Comparison of ENCODE assay signal across 19 mouse cellular contexts in genomic region chr13:58866776-58867435, GRCm38 (mm10).
DNase-seq lines count a peak whose midpoint lies in the region.
"Had no signal": no experiment of that assay in that cellular context is flagged by ENCODE, and none has a peak within 500 bp of the region (broad histone marks: within the 10 kb centered on the region; RNA-seq: fewer than 3 reads in every experiment).

No protein-coding gene starts in this region.

- no peaks in the 10 kb centered on the region for H3K9me3 ChIP-seq in limb, embryonic 10.5 days (replicated peaks)
- H3K9me3 ChIP-seq: embryonic facial prominence, embryonic 15.5 days; forebrain, embryonic 15.5 days; hindbrain, embryonic 15.5 days; intestine, embryonic 15.5 days; midbrain, embryonic 12.5 days had no signal

- DNase-seq in gastrocnemius, adult 18-20 months (ENCODE audit: low spot score): peak; percentile 15
- no peak for DNase-seq in gastrocnemius, postnatal 10 days
- DNase-seq in left cerebral cortex, postnatal 4 days: peak; percentile 61
- no peak for DNase-seq in left cerebral cortex, postnatal 14 days (ENCODE audit: low spot score in 2 of 2)
- DNase-seq in cerebellum, adult 18-20 months: peak; percentile 52 to 57
- peak; percentile 66 to 76 for DNase-seq in cerebellum, postnatal 14 days
- DNase-seq in limb, embryonic 10.5 days (ENCODE audit: low spot score): no peak
- no peak for DNase-seq in embryo, embryonic 10.5 days (ENCODE audit: low spot score)
- DNase-seq: adrenal gland, adult 8-10 months; heart, postnatal 4 days; kidney, adult 8-10 months; kidney, postnatal 10 days; layer of hippocampus, postnatal 36 days; thymus, postnatal 25 days had no signal

- H3K36me3 ChIP-seq in limb, embryonic 10.5 days: no peaks in the 10 kb centered on the region
- H3K36me3 ChIP-seq: embryonic facial prominence, embryonic 15.5 days; intestine, embryonic 15.5 days had no signal

- H3K27me3 ChIP-seq in limb, embryonic 10.5 days (ENCODE audit: low read depth, poor library complexity, severe bottlenecking): no peaks in the 10 kb centered on the region
- H3K27me3 ChIP-seq: embryonic facial prominence, embryonic 15.5 days; forebrain, embryonic 15.5 days; hindbrain, embryonic 15.5 days; intestine, embryonic 15.5 days; midbrain, embryonic 12.5 days had no signal

- H3K4me1 ChIP-seq in limb, embryonic 10.5 days: peaks cover 8% of the 10 kb centered on the region
- H3K4me1 ChIP-seq: embryonic facial prominence, embryonic 15.5 days; forebrain, embryonic 15.5 days; hindbrain, embryonic 15.5 days; intestine, embryonic 15.5 days; midbrain, embryonic 12.5 days had no signal

- WGBS in limb, embryonic 10.5 days: 80% methylated on average over 8 of the region's 8 CpGs

- no peak overlapping the region for H3K4me3 ChIP-seq in limb, embryonic 10.5 days
- H3K4me3 ChIP-seq: embryonic facial prominence, embryonic 15.5 days; forebrain, embryonic 15.5 days; hindbrain, embryonic 15.5 days; intestine, embryonic 15.5 days; midbrain, embryonic 12.5 days had no signal

- no peak overlapping the region for H3K27ac ChIP-seq in limb, embryonic 10.5 days
- H3K27ac ChIP-seq: embryonic facial prominence, embryonic 15.5 days; forebrain, embryonic 15.5 days; hindbrain, embryonic 15.5 days; intestine, embryonic 15.5 days; midbrain, embryonic 12.5 days had no signal

- intact Hi-C loops in left cerebral cortex, postnatal 4 days (cut with DNase I): no loop called here
- intact Hi-C loops in left cerebral cortex, postnatal 14 days (cut with DNase I): no loop called here

Comparison
In these comparisons a context has a peak if more than half of its experiments do, and no peak if none do; other contexts are left out.
1. DNase-seq: peak in gastrocnemius, adult 18-20 months (single experiment), left cerebral cortex, postnatal 4 days (single experiment), cerebellum, adult 18-20 months (2 of 2) and cerebellum, postnatal 14 days (2 of 2); none in gastrocnemius, postnatal 10 days (single experiment), left cerebral cortex, postnatal 14 days (0 of 2), limb, embryonic 10.5 days (single experiment) and embryo, embryonic 10.5 days (single experiment).